ENCODE assay signal across 11 mouse cellular contexts in genomic region chr17:45847701-45848378, GRCm38 (mm10).
DNase-seq lines count a peak whose midpoint lies in the region; ATAC-seq lines count a peak whose summit lies in the region.
"Had no signal": no experiment of that assay in that cellular context is flagged by ENCODE, and none has a peak within 500 bp of the region (broad histone marks: within the 10 kb centered on the region; RNA-seq: fewer than 3 reads in every experiment).

No protein-coding gene starts in this region.

- peaks cover 23% of the 10 kb centered on the region for H3K4me1 ChIP-seq in forebrain, embryonic 10.5 days
- peaks cover 10% of the 10 kb centered on the region for H3K4me1 ChIP-seq in forebrain, embryonic 12.5 days
- peaks cover 3% of the 10 kb centered on the region; the same call in 1 of the 2 replicates for H3K4me1 ChIP-seq in midbrain, embryonic 11.5 days (ENCODE audit: control insufficient read depth, insufficient read depth, low read length)
- H3K4me1 ChIP-seq in midbrain, embryonic 14.5 days (ENCODE audit: control insufficient read depth, insufficient read depth, low read length) = peaks cover 4% of the 10 kb centered on the region; the same call in 1 of the 2 replicates
- peaks cover 6% of the 10 kb centered on the region for H3K4me1 ChIP-seq in heart, embryonic 11.5 days (ENCODE audit: control insufficient read depth, insufficient read depth, low read length)
- no peaks in the 10 kb centered on the region for H3K4me1 ChIP-seq in stomach, embryonic 14.5 days (ENCODE audit: control insufficient read depth, insufficient read depth, low read length)
- H3K4me1 ChIP-seq: stomach, embryonic 15.5 days had no signal

- WGBS in forebrain, embryonic 10.5 days = 96% methylated on average over 14 of the region's 14 CpGs
- WGBS in forebrain, embryonic 12.5 days = 90% methylated on average over 14 of the region's 14 CpGs
- WGBS in midbrain, embryonic 11.5 days = 89% methylated on average over 14 of the region's 14 CpGs
- WGBS in midbrain, embryonic 14.5 days = 93% methylated on average over 14 of the region's 14 CpGs
- WGBS in heart, embryonic 11.5 days (ENCODE audit: insufficient replicate concordance) = 71% methylated on average over 14 of the region's 14 CpGs
- WGBS in stomach, embryonic 14.5 days = 88% methylated on average over 14 of the region's 14 CpGs

- no peaks in the 10 kb centered on the region for H3K36me3 ChIP-seq in forebrain, embryonic 10.5 days (replicated peaks)
- H3K36me3 ChIP-seq in forebrain, embryonic 12.5 days (replicated peaks) = no peaks in the 10 kb centered on the region
- no peaks in the 10 kb centered on the region for H3K36me3 ChIP-seq in midbrain, embryonic 11.5 days (ENCODE audit: control insufficient read depth, insufficient read depth, low read length)
- H3K36me3 ChIP-seq in midbrain, embryonic 14.5 days (ENCODE audit: control insufficient read depth, insufficient read depth, low read length) = no peaks in the 10 kb centered on the region
- H3K36me3 ChIP-seq in heart, embryonic 11.5 days (ENCODE audit: control insufficient read depth, insufficient read depth, low read length) = no peaks in the 10 kb centered on the region
- no peaks in the 10 kb centered on the region for H3K36me3 ChIP-seq in stomach, embryonic 14.5 days (ENCODE audit: control insufficient read depth, insufficient read depth, low read length)
- H3K36me3 ChIP-seq: stomach, embryonic 15.5 days had no signal

- no peak overlapping the region for H3K4me2 ChIP-seq in forebrain, embryonic 12.5 days
- no peak overlapping the region for H3K4me2 ChIP-seq in midbrain, embryonic 11.5 days
- H3K4me2 ChIP-seq in midbrain, embryonic 14.5 days (ENCODE audit: low read length) = no peak overlapping the region
- H3K4me2 ChIP-seq in heart, embryonic 11.5 days = no peak overlapping the region
- no peak overlapping the region for H3K4me2 ChIP-seq in stomach, embryonic 14.5 days (replicated peaks; ENCODE audit: low read depth, low read length)
- H3K4me2 ChIP-seq: stomach, embryonic 15.5 days had no signal

- H3K9me3 ChIP-seq in forebrain, embryonic 10.5 days = peaks cover 11% of the 10 kb centered on the region
- peaks cover 4% of the 10 kb centered on the region; the same call in 1 of the 2 replicates for H3K9me3 ChIP-seq in forebrain, embryonic 12.5 days
- no peaks in the 10 kb centered on the region; the same call in 1 of the 2 replicates for H3K9me3 ChIP-seq in midbrain, embryonic 11.5 days (ENCODE audit: control insufficient read depth, low read length)
- no peaks in the 10 kb centered on the region for H3K9me3 ChIP-seq in midbrain, embryonic 14.5 days (ENCODE audit: control insufficient read depth, low read length)
- peaks cover 3% of the 10 kb centered on the region for H3K9me3 ChIP-seq in heart, embryonic 11.5 days (replicated peaks; ENCODE audit: control insufficient read depth, low read length)
- H3K9me3 ChIP-seq in stomach, embryonic 14.5 days (ENCODE audit: control insufficient read depth, low read depth, low read length) = peaks cover 5% of the 10 kb centered on the region; the same call in 1 of the 2 replicates
- H3K9me3 ChIP-seq: stomach, embryonic 15.5 days had no signal

- 0 out of 2 replicates have a peak overlapping the region, but pooled peaks have one; percentile 35 for H3K27ac ChIP-seq in forebrain, embryonic 10.5 days
- no peak overlapping the region for H3K27ac ChIP-seq in forebrain, embryonic 12.5 days
- H3K27ac ChIP-seq in midbrain, embryonic 11.5 days (ENCODE audit: low read depth, low read length) = no peak overlapping the region
- H3K27ac ChIP-seq in midbrain, embryonic 14.5 days (replicated peaks; ENCODE audit: low read depth, low read length) = no peak overlapping the region
- H3K27ac ChIP-seq in heart, embryonic 11.5 days (ENCODE audit: low read depth, low read length) = no peak overlapping the region
- no peak overlapping the region for H3K27ac ChIP-seq in stomach, embryonic 14.5 days (ENCODE audit: low read length)
- H3K27ac ChIP-seq: stomach, embryonic 15.5 days had no signal

- peaks cover 41% of the 10 kb centered on the region for H3K27me3 ChIP-seq in forebrain, embryonic 10.5 days (ENCODE audit: poor library complexity, severe bottlenecking)
- H3K27me3 ChIP-seq in forebrain, embryonic 12.5 days = no peaks in the 10 kb centered on the region; the same call in 1 of the 2 replicates
- no peaks in the 10 kb centered on the region for H3K27me3 ChIP-seq in midbrain, embryonic 11.5 days (ENCODE audit: control insufficient read depth, insufficient read depth, low read length)
- no peaks in the 10 kb centered on the region for H3K27me3 ChIP-seq in midbrain, embryonic 14.5 days (ENCODE audit: control insufficient read depth, insufficient read depth, low read length)
- H3K27me3 ChIP-seq in heart, embryonic 11.5 days (ENCODE audit: control insufficient read depth, insufficient read depth, low read length) = peaks cover 10% of the 10 kb centered on the region
- H3K27me3 ChIP-seq in stomach, embryonic 14.5 days (ENCODE audit: control insufficient read depth, insufficient read depth, low read length) = no peaks in the 10 kb centered on the region
- H3K27me3 ChIP-seq: Patski; stomach, embryonic 15.5 days had no signal

- no peak for ATAC-seq in forebrain, embryonic 12.5 days (ENCODE audit: low FRiP score)
- ATAC-seq in midbrain, embryonic 11.5 days (ENCODE audit: low FRiP score) = 0 out of 2 replicates have a peak, but pooled peaks have one; percentile 11
- ATAC-seq in midbrain, embryonic 14.5 days (ENCODE audit: low FRiP score, low TSS enrichment) = no peak
- ATAC-seq in heart, embryonic 11.5 days (replicated peaks; ENCODE audit: insufficient number of reproducible peaks, low FRiP score, low TSS enrichment) = 0 out of 2 replicates have a peak, but pooled peaks have one; percentile 50
- ATAC-seq in stomach, embryonic 14.5 days (ENCODE audit: insufficient number of reproducible peaks, insufficient read depth, low FRiP score, low read depth) = peak; percentile 15; the same call in 1 of the 2 replicates
- ATAC-seq: forebrain, embryonic 14.5 days; Patski had no signal

- DNase-seq in forebrain, embryonic 10.5 days (ENCODE audit: extremely low spot score, low spot score) = no peak
- DNase-seq in midbrain, embryonic 11.5 days (ENCODE audit: low spot score, missing footprints) = no peak
- DNase-seq in midbrain, embryonic 14.5 days = no peak
- no peak for DNase-seq in MN1 (ENCODE audit: low spot score)
- no peak for DNase-seq in cerebellum, adult 9-10 months

- H3K4me3 ChIP-seq in forebrain, embryonic 10.5 days = no peak overlapping the region
- H3K4me3 ChIP-seq in forebrain, embryonic 12.5 days (replicated peaks) = no peak overlapping the region
- H3K4me3 ChIP-seq in midbrain, embryonic 11.5 days (ENCODE audit: low read depth, low read length) = no peak overlapping the region
- H3K4me3 ChIP-seq in midbrain, embryonic 14.5 days (replicated peaks; ENCODE audit: low read depth, low read length) = no peak overlapping the region
- no peak overlapping the region for H3K4me3 ChIP-seq in heart, embryonic 11.5 days (ENCODE audit: low read depth, low read length)
- no peak overlapping the region for H3K4me3 ChIP-seq in stomach, embryonic 14.5 days (ENCODE audit: low read depth, low read length)
- H3K4me3 ChIP-seq: stomach, embryonic 15.5 days had no signal

- H3K9ac ChIP-seq in forebrain, embryonic 12.5 days = no peak overlapping the region
- H3K9ac ChIP-seq in midbrain, embryonic 11.5 days (ENCODE audit: low read length) = no peak overlapping the region
- H3K9ac ChIP-seq in midbrain, embryonic 14.5 days (replicated peaks; ENCODE audit: low read length) = no peak overlapping the region
- H3K9ac ChIP-seq in heart, embryonic 11.5 days (ENCODE audit: low read depth, low read length) = no peak overlapping the region; the same call in 1 of the 2 replicates
- no peak overlapping the region for H3K9ac ChIP-seq in stomach, embryonic 14.5 days (replicated peaks; ENCODE audit: low read depth, low read length)
- H3K9ac ChIP-seq: stomach, embryonic 15.5 days had no signal

Comparison
In these comparisons a context has a peak if more than half of its experiments do, and no peak if none do; other contexts are left out.
1. ATAC-seq: peak in midbrain, embryonic 11.5 days (single experiment), heart, embryonic 11.5 days (single experiment) and stomach, embryonic 14.5 days (single experiment); none in forebrain, embryonic 12.5 days (single experiment) and midbrain, embryonic 14.5 days (single experiment).